Mouse (Mus musculus): ENCODE measurements around the gene Pip5kl1.

The Pip5kl1 gene

DNA sequence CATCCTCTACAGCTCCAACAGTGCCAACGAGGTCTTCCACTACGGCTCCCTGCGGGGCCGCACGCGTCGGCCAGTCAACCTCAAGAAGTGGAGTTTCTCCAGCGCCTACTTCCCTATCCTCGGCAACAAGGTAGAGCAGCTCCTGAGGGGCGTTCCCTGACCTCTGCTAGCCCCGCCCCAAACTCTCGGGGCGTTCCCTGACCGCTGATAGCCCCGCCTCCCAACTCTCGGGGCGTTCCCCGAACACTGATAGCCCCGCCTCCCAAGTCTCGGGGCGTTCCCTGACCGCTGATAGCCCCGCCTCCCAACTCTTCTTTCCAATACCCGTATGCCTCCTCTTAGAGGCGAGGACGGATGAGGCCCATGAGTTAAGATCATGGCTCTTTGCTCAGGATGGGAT is 37.7 kb downstream of the Pip5kl1 start:
- no peak for DNase-seq (ENCODE audit: low read depth, low spot score)

DNA sequence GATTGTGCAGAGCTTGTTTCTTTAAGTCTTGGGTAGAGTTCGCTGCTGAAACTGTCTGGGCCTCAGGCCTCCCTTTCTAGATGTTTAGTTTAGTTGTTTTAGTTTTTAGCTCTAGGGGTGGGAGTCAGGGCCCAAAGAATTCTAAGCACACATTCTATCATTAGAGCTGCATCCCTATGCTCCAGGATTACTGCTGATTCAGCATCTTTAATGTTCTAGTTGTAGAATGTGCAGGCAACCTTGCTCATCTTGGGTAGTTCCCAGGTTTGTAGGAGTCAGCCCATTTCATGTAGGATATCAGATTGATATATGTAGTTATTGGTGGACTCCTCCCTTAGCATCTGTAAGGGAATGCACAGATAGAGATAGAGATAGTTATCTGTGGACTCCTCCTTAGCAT is 42.5 kb downstream of the Pip5kl1 start:
- DNase-seq (ENCODE audit: low read depth, low spot score) = no peak

DNA sequence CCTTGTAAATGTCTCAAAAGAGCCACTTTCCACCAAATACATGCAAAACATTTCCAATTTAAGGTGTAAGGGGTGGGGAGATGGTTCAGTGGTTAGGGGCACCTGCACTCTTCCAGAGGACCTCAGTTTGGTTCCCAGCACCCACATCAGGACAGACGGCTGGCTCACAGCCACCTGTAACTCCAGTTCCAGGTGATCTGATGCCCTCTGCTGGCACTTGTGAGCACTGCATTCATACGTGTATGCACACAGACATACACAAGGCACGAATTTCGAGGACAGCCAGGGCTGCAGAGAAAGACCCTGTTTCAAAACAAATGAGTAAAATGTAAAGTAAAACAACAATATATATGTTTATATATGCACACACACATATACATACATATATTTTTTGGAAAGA is 43.0 kb downstream of the Pip5kl1 start:
- peak; percentile 48 for DNase-seq (ENCODE audit: low read depth, low spot score)

DNA sequence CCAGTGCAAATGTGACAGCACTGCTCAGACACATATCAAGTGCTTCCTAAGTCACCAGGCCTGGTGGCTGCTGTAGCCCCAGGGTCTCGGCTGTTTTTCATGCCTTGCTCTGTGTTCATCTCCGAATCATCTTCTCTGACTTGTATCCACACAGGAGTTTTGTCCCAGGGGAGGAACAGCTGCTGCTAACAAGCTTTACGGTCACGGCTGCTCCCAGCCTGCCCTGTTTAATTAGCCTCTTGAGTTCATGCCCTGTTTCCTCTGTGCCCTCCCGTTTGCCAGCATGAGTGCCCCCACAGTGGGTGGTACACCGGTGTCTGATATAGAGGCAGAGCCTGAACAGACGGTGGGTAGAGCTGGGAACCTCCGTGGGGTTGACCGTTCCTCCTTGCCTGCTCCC is 43.5 kb downstream of the Pip5kl1 start:
- DNase-seq (ENCODE audit: low read depth, low spot score) = no peak

DNA sequence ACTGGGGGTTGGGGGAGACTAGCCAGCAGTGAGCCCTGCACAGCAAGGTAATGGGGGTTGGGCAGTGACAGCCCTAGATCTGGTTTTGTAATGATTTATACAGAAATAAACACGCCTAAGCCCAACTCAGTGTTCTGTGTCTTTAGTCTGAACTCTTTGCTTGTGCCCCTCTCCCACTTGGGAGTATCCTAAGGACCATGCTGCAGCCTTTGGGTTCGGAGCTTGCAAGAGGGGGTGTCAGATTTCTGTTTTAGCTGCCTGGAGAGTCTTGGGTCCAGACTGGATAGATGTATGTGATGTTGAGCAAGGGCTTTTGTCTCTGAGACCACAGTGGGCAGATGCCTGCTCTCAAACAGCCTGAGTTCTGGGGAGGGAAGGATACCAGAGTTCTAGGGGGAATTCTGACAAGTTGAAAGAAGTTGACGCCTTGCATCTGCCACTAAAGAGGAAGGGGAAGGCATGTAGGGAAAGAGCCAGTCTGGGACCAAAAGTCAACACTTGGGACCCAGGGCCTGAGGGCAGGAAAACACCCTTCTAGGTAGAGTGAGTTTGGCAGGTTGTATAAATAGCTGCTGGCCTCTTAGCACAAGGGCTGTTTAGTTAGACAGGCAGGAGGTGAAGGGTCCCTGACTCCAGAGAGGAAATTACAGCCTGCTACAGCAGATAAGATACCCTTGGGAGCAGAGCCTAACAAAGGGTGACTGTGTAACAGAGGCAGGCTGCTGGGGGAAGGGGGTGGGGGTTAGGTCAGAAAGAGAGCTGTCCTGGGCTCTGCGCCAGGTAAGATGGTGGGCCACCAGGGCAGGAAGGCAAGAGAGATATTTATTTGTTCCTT is 46.3 kb downstream of the Pip5kl1 start:
- no peak for DNase-seq (ENCODE audit: low read depth, low spot score)

DNA sequence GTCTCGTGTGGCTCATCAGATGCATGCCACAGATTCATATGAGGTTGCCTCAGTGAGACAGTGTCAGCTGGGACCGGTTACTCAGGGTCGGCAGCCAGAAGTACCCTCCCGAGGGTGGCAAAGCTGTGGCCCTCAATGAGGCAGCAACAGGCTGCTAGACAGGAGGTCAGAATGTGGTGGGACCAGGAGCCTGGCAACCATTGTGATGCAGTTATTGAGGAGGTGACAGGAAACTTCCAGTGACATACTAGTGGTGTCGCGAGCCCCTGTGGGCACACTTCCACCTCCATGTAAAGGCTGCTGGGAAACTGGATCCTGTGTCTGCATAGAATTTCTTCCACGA is 46.9 kb downstream of the Pip5kl1 start, which contains the start of gene Ak1:
Gene Ak1, plus strand, starts transcription at position 242 of the 343 bp plus-strand sequence.
- no peak for DNase-seq (ENCODE audit: low read depth, low spot score)

DNA sequence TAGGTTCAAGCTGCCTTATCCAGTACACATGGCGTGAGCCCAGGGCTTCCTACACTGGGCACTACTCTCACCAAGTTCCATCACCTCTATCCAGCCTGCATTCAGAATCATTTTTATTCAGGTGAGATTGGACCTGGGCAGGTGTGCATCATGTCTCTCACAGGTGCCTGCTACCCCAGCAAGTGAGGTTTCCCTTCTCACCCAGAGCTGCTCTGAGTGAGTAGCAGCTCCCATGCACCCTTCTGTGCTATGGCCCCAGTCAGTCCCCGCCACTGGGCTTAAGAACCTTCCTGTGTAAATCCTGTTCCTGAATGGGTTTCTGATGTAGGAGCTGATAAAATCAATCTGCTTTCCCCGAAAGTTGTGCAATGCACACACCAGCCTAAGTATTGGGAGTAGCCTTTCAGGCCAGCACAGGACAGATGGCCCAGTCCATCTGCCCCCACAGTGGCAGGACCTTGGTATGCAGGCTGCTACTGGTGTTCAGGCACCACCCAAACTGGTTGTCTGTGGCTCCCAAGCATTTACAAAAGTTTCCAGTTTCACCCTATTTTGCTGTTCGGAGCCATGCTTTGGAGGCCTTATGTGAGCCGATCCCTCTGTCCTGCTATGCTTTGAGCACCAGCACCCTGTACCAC is 49.6 kb downstream of the Pip5kl1 start:
- no peak for DNase-seq (ENCODE audit: low read depth, low spot score)

DNA sequence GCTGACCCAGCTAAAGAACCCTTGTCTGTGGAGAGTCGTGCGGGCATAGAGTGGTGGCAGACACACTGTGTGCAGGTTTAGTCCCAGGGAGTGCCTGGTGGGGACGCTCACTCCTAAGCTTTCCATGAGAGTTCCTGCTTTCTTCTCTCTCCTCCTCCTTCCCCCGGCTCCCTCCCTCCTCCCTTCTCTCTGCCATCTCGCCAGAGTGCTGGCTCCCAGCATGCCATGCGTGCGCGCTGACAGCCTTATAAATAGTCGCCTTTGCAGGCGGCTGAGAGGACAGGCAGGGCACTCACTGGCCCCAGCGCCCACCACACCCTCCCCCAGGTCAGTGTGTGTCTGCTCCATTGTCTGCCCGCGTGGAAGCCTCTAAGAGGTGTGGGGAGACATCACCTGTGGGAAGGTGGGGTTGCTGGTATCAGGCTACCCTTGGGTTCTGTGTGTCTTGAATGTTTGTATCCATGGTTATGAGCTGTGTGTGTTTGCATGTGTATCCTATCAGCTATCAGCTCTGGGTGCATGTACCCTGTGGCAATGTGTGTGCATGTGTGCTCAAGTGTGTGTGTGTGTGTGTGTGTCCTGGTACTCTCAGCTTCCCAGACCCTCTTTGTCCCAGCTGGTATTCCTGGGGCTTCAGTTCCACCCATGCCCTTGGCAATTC is 50.7 kb downstream of the Pip5kl1 start:
- peak; percentile 28 for DNase-seq (ENCODE audit: low read depth, low spot score)

DNA sequence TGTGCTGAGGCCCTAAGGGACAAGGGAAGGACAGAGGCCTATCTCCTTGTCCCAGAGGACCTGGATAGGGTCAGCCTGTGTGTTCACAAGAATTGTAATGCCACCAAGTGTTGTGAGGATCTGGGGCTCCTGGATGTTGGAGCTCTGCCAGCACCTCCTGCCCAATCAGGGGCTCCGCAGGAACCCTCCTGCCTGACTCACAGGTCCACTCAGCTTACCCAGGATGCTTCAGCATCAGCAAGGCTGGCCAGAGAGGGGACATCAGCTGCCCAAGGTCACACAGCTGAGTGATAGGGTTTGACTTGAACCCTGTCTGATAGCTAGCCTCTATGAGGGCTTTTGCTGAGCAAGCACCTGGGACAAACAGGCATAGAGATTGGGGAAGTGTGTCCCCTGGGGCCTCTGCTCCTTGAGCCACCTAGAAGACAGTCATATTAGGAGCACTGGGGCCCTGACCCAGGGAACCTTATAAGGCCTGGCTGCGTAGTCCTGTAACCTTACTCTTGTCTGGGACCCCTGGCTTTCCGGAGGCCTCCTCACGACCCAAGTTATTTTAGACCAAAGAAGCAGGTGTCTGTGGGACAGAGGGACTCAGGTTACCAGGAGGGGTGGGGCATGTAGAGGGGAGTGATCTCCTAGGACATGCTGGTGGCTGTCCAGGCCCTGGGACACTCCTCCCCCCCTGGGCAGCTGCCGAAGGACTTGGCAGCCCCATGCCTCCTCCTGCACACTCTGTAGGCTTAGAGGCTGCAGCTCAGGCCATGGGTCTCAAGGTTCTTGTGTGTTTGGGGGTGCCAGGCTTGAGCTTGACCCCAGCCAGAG is 51.5 kb downstream of the Pip5kl1 start:
- DNase-seq (ENCODE audit: low read depth, low spot score) = no peak

DNA sequence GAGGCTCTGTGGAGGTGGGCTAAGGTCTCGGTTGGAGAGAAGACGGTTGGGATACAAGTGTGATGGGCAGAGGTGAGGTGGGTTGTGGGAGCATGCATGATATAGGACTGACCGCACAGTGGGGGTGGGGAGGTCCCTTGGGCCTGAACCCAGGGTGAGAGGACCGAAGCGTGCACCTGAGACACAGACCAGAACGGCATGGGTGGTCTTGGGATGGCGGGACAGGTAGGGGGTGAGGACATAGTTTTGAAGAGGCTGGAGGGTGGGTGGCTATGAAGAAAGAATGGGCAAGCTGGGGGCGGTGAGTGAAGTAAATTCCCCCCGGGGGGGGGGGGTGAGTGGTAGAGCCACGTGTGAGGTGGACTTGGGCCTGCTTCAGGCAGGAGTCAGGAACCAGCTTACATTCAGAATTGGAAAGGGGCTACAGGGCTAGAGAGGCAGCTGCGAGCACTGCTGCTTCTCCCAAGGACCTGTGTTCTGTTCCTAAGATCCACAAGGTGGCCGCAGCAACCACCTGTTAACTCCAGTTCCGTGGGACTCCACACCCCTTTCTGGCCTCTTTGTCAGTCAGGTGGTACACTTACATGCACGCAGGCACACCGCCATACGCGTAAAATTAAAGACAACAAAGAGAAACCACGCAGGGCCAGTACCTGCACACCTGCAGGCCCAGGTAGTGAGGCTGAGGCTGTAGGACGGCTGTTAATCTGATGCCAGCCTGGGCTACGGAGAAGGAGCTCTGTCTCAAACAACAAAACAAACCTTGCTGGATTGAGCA is 52.9 kb downstream of the Pip5kl1 start:
- DNase-seq (ENCODE audit: low read depth, low spot score) = no peak

DNA sequence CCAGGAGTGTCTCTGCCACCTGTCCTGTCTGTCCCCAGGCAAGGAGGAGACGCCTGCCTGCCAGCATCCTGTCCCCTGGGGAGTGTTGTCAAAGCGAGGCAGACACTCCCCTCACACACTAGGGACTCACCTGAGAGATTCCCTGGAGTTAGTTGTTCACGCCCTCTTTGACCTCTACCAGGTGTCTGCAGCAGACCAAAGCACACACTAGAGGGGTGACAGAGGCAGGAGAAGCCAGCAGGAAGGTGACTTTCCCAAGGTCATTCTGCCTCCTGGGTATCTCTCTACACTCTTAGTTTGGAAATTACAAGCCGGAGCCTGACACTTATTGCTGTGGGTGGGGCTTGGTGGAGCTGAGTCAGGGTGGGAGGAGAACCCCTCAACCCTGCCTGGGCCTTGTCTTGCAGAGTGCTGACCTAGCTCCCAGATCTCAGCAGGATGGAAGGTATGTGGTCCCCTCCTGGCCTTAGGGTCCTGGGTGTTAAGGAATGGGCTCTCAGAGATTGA is 53.5 kb downstream of the Pip5kl1 start:
- DNase-seq (ENCODE audit: low read depth, low spot score) = no peak

DNA sequence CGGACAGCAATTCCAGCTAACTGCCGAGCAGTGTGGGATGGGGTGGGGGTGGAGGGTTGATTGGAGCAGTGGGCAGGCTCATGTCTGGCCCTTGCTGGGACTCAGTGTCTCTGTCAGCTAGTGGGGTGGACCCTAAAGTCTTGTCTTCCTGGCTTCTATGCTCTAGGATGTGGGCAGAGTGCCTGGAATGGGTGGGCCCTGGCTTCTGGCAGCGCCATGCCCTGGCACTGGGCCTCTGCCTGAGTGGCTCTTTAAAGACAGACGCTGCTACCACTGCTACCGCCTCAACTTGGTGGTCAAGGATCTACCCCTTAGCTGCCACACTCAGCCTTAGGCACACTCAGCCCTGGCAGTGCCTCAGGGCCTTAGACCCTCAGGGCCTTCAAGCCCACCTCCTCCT is 54.1 kb downstream of the Pip5kl1 start:
- no peak for DNase-seq (ENCODE audit: low read depth, low spot score)

DNA sequence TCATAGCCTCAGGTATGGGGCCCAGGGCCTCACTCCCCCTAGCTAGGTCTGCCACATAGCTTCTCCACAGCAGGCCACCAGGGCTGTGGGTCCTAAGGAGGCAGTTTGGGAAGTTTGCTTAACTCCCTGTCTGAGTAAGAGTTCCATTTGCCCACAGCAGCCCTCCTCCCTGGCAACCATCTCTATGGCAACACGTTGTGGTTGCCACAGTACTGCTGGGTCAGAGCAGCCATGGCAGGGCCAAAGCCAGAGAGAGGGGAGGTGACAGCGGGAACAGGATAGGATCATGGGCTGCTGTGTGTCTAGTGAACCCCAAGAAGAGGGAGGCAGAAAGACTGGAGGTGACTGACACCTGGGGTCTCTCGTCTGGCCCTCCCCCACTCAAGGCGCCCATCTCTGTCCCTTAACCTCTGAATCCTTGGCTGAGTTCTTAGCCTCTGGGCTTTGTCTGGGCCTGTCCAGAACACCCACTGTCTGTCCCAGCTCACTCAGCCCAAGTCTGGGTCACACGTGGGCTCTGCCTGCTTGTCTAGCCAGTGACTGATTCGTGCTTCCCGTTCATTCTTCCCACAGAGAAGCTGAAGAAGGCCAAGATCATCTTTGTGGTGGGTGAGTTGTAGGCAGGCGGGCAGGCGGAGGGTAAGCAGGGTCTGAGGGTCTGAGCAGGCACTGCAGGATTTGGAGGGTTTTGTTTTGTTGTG is 54.8 kb downstream of the Pip5kl1 start:
- no peak for DNase-seq (ENCODE audit: low read depth, low spot score)

DNA sequence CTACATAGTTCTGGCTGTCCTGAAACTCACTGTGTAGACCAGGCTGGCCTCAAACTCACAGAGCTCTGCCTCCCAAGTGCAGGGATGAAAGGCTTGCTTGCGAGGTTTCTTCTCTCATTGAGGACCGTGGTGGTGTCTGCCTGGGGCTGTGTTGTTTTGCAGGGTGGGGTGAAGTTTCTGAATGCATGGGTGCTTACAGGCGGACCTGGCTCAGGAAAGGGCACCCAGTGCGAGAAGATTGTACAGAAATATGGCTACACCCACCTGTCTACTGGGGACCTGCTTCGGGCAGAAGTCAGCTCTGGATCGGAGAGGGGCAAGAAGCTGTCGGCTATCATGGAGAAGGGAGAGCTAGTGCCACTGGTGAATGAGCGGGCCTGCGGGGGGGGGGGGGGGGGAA is 55.4 kb downstream of the Pip5kl1 start:
- no peak for DNase-seq (ENCODE audit: low read depth, low spot score)

DNA sequence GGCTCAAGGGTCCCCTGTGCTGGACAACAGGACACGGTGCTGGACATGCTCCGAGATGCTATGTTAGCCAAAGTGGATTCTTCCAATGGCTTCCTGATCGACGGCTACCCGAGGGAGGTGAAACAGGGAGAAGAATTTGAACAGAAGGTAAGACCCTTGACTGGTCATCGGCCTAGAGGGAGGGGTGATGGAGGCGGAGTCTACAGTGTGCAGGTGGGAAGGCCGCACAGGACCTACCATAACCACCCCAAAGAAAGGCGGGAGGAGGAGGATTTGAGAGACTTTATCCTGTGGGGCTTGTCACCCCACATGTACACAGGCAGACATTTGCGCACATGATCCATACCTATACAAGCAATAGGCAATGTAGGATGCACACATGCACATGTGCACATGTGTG is 56.4 kb downstream of the Pip5kl1 start:
- DNase-seq (ENCODE audit: low read depth, low spot score) = no peak

DNA sequence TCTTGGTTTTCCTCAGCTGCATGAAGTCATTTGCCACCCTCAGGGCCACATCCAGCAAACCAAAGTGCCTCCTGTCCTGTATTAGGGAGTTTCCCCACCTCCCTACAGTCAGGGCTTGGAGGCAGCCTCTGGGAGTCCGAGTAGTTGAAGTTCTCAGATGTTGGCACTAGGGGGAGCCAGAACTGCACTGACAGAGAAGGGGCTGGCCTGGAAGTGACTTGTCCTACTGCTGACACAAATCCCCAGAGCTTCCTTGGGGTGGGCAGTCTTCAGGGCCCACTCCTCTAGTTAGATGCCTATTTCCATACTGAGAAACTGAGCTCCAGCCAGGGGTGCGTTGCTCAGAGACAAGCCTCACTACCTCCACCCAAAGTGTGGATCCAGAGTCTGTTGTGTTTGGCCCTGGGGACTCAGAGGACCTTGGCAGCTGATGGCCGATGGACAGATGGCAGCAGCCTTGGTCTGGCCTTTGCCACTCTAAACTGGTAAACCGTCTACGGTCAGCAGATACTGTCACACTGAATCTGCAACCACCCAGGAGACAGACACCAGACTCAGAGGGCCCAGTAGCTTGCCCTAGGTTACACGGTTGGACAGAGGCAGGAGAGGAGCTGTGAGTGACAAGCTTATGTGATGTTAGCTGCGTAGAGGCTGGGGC is 57.3 kb downstream of the Pip5kl1 start:
- DNase-seq (ENCODE audit: low read depth, low spot score) = peak; percentile 75
